Mouse (Mus musculus) bone marrow, adult 2 months (tissue): Measurements from ENCODE around the gene Rreb1.

Experiments
- CTCF ChIP-seq: fragments of 200-500 bp; IDR thresholded peaks from 2 replicates; pipeline ENCODE4 v1.5.1; 2011; ENCODE audit warnings: low read length, control low read depth; ENCODE audit not compliant: control insufficient read depth, insufficient read depth
- POLR2A ChIP-seq: fragments of 200-500 bp; IDR thresholded peaks from 2 replicates; pipeline ENCODE4 v1.6.1; 2011; ENCODE audit warnings: low read depth, mild to moderate bottlenecking, control low read depth, low read length, borderline replicate concordance; ENCODE audit not compliant: control insufficient read depth

DNA sequence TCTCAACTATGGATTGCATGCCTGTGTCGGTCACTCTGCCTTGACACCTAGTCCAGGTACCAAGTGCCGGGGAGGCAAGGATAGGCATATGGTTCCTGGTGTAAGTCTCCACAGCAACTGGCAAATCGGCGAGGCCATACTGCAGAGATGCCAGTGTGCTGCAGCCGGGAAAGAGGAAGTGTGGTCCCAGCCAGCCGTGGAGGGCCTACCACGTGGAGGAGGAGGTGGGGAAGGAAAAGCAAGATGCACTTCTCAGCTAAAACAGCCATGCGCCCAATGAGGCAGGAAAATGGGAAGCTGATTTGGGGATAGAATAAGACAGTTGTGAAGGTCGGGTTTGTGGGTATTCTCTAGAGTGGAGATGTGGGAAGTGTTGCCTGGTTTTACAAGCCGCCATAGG lies 65.6 kb downstream of the Rreb1 start:
- no peak for TF ChIP-seq CTCF
- no peak for TF ChIP-seq POLR2A
